In the genomic region with DNA sequence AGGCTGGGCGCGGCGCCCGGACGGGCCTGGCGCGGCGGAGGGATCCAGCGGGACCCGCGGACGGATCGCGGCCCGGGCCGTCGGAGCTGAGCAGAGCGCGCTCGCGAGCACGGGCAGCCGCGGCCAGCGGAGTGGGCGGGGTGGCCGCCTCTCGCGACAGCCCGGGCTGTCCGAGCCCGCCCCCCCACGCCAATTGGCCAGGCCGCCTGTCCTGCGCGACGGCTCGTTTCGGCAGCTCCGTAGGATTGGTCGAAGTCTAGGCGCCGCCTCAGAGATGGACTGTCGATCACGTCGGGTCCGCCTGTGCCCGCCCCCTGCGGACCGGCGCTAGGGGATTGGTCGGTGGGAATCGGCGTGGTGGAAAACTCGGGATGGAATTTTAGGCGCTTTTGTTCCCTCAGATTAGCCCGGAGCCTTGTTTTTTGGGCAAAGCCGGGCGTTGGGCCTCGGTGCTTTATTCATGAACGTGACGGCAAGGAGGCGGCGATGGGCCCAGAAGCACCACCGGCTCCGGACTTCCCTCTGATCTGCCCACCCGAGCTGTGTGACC, we compare ENCODE assay signal across 8 mouse cellular contexts. TPM values are rescaled to one million over a fixed set of nuclear protein-coding genes. Genes with fewer than 3 reads are reported as not detected.
A peak's percentile ranks its signal among the peaks of the same experiment; 100 is the strongest.
DNase-seq lines count a peak whose midpoint lies in the region; ATAC-seq and TF ChIP-seq lines count a peak whose summit lies in the region.

A gene (minus strand): TSS at position 128 of the 550 bp plus-strand sequence.

- peak within 1 kb of the TSS; percentile 98 for H3K4me2 ChIP-seq in embryonic facial prominence, embryonic 11.5 days (ENCODE audit: low read depth, low read length)

- H3K9me3 ChIP-seq in embryonic facial prominence, embryonic 11.5 days (replicated peaks; ENCODE audit: control insufficient read depth, low read length) = no peaks in the 10 kb centered on the region
- H3K9me3 ChIP-seq in midbrain, embryonic 10.5 days (replicated peaks) = no peaks in the 10 kb centered on the region

- H3K4me3 ChIP-seq in embryonic facial prominence, embryonic 11.5 days (ENCODE audit: low read depth, low read length) = peak within 1 kb of the TSS; percentile 90
- peak within 1 kb of the TSS; percentile 92 for H3K4me3 ChIP-seq in midbrain, embryonic 10.5 days
- H3K4me3 ChIP-seq in spleen, adult 2 months (ENCODE audit: extremely low read depth, insufficient read depth, insufficient read length) = peak within 1 kb of the TSS; percentile 39; the same call in 1 of the 2 replicates

- no peak for TF ChIP-seq POLR2A in spleen, adult 2 months (IDR thresholded peaks at IDR 0.05; ENCODE audit: low read depth, low read length)

- peak within 1 kb of the TSS; percentile 79 for H3K27ac ChIP-seq in embryonic facial prominence, embryonic 11.5 days (replicated peaks; ENCODE audit: low read depth, low read length)
- H3K27ac ChIP-seq in midbrain, embryonic 10.5 days (replicated peaks) = peak within 1 kb of the TSS; percentile 97
- H3K27ac ChIP-seq in spleen, adult 2 months (ENCODE audit: insufficient read depth, low read length) = peak within 1 kb of the TSS; percentile 33; the same call in 1 of the 2 replicates

- TF ChIP-seq CTCF in spleen, adult 2 months (IDR thresholded peaks at IDR 0.05; ENCODE audit: extremely low read depth, insufficient read depth, insufficient read length, insufficient replicate concordance) = no peak

- H3K36me3 ChIP-seq in embryonic facial prominence, embryonic 11.5 days (replicated peaks; ENCODE audit: control insufficient read depth, insufficient read depth, low read depth, low read length) = no peaks in the 10 kb centered on the region
- H3K36me3 ChIP-seq in midbrain, embryonic 10.5 days = peaks cover 20% of the 10 kb centered on the region
- no peaks in the 10 kb centered on the region for H3K36me3 ChIP-seq in spleen, adult 2 months (ENCODE audit: control insufficient read depth, insufficient read depth, low read length)

- 0% methylated on average over 52 of the region's 67 CpGs for WGBS in embryonic facial prominence, embryonic 11.5 days
- WGBS in midbrain, embryonic 10.5 days = under 1% methylated on average over 66 of the region's 67 CpGs
- 4% methylated on average over 67 of the region's 67 CpGs for WGBS in spleen, adult 2 months

- ATAC-seq in CD4-positive, CD25-positive, alpha-beta regulatory T cell, adult 4 months = no peak
- peak; percentile 97 for ATAC-seq in embryonic facial prominence, embryonic 11.5 days (replicated peaks; ENCODE audit: insufficient number of reproducible peaks, low FRiP score, low TSS enrichment, low read depth)

- peak within 1 kb of the TSS; percentile 89 for H3K9ac ChIP-seq in embryonic facial prominence, embryonic 11.5 days (replicated peaks; ENCODE audit: low read length)

- H3K4me1 ChIP-seq in embryonic facial prominence, embryonic 11.5 days (ENCODE audit: control insufficient read depth, insufficient read depth, low read length) = peaks cover 19% of the 10 kb centered on the region
- H3K4me1 ChIP-seq in midbrain, embryonic 10.5 days = peaks cover 63% of the 10 kb centered on the region
- H3K4me1 ChIP-seq in spleen, adult 2 months (ENCODE audit: control insufficient read depth, insufficient read depth, insufficient read length) = peaks cover 3% of the 10 kb centered on the region; the same call in 1 of the 2 replicates

- DNase-seq in CD4-positive, CD25-positive, alpha-beta regulatory T cell, adult 2 months (ENCODE audit: low read depth, low spot score) = peak; percentile 18
- peak; percentile 98 for DNase-seq in embryonic facial prominence, embryonic 11.5 days (ENCODE audit: low spot score)
- peak; percentile 100 for DNase-seq in heart, adult 11 months
- DNase-seq in kidney, adult 18-20 months = peak; percentile 96
- DNase-seq in left cerebral cortex, postnatal 4 days = peak; percentile 100
- DNase-seq in midbrain, embryonic 10.5 days (ENCODE audit: low spot score) = peak; percentile 99
- peak in 1 of 2 experiments; percentile 29 for DNase-seq in spleen, adult 2 months (ENCODE audit: low read depth in 1 of 2, low spot score in 2 of 2)

- intact Hi-C loops in left cerebral cortex, postnatal 4 days (cut with DNase I) = no loop called here

- no peaks in the 10 kb centered on the region for H3K27me3 ChIP-seq in embryonic facial prominence, embryonic 11.5 days (ENCODE audit: control insufficient read depth, insufficient read depth, low read length)
- H3K27me3 ChIP-seq in midbrain, embryonic 10.5 days (ENCODE audit: low read depth, poor library complexity, severe bottlenecking) = peaks cover 5% of the 10 kb centered on the region
- peaks cover 8% of the 10 kb centered on the region for H3K27me3 ChIP-seq in spleen, adult 2 months (ENCODE audit: control insufficient read depth, insufficient read depth, low read length)

RNA-seq across cellular contexts. Expression of the gene that starts here (rescaled TPM):
- under 1 TPM; 0.17 to 0.46 TPM for polyA plus RNA-seq in CD4-positive, CD25-positive, alpha-beta regulatory T cell, adult 4 months (2017; shearing (Covaris generic))
- polyA plus RNA-seq in embryonic facial prominence, embryonic 11.5 days (2014; fragmentation: Nextera tagmentation; extraction: Ambion mirVana) = 17.4 and 19.7 TPM in 2 replicates
- 100 to 1,000 TPM; 138 to 140 TPM for total RNA-seq in left cerebral cortex, postnatal 4 days (2021)
- polyA plus RNA-seq in midbrain, embryonic 10.5 days (2016; fragmentation: Nextera tagmentation; extraction: Ambion mirVana) = 14.9 and 18.6 TPM in 2 replicates
- 8.2 and 8.9 TPM in 2 replicates for polyA plus RNA-seq in spleen, adult 2 months (2012; rRNA removed)

Comparison
In these comparisons a context has a peak if more than half of its experiments do, and no peak if none do; other contexts are left out.
1. H3K27ac ChIP-seq: peak in every context shown above with its lines; median percentile 97 in midbrain, embryonic 10.5 days; 79 in embryonic facial prominence, embryonic 11.5 days; 33 in spleen, adult 2 months.
2. H3K4me3 ChIP-seq: peak in every context shown above with its lines; median percentile 92 in midbrain, embryonic 10.5 days; 90 in embryonic facial prominence, embryonic 11.5 days; 39 in spleen, adult 2 months.